Mouse (Mus musculus) frontal cortex, postnatal 36 days (tissue): Measurements from ENCODE around the gene Gm20388.

Source experiments
- DNase-seq, 2 experiments: peaks; one replicate each; pipeline ENCODE4 v3.0.0; 2022; ENCODE audit warnings: low spot score in 2 of 2

Gm20388 gene

DNA sequence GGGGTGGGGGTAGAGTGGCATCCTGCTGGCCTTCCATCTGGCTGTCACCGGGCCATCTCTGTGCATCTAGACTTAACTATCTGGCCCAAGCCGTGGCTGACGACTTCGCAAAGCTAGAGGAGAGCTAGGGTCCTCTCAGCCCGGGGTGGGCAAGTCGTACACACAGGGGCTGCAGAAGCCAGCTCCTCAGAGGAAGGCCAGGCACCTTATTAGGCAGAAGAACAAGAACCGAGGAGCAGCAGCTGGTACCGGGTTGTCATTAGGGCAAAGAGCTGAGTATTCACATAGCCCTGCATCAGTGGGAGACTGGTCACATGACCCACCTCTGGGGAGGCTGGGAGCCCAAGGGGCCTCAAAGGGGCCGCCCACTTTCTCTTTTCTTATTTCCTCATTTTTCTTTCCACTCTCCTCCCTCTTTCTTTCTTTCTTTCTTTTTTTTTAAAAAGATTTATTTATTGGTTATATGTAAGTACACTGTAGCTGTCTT is 1788.0 kb downstream of the Gm20388 start:
- no peak for DNase-seq

GRCm38 (mm10) chr8:121699936-121700335 is 1789.3 kb downstream of the Gm20388 start:
- DNase-seq: no peak

DNA sequence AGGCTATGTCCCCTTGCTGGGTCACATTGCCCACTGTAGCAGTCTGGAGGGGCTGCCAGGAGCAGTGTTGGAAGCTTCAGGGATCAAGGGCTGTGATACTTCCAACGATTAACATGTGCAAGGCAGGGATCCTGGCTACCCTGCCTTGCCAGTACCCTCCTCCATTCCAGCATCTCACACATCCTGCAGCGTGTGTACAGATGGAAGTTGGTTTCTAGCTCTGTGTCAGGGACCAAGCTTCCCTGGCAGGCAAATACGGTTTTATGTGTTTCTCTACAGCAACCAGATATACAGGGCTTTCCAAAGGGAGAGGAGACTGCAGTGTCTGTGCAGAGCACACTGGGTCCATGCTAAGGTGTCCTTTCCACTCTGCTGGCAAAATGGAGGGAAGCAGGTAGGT is 1794.5 kb downstream of the Gm20388 start:
- DNase-seq: no peak

DNA sequence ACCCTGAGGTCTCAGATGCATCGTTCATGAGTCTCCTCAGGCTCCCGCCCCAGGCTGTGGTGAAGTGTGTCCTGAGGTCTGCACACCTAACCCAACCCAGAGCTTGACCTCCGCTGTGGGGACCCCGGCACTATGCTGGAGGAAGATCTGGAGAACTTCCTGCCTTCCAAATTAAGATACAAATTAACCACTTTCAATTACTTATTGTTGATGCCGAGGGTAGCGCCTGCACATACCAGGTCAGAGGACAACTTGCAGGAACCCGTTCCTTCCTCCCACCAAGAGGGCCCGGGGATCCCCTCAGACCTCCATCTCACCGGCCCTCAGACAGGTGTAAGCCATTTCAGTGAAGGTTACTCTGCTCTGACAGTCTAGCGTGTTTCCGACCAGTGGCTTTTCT is 1796.3 kb downstream of the Gm20388 start:
- no peak for DNase-seq

DNA sequence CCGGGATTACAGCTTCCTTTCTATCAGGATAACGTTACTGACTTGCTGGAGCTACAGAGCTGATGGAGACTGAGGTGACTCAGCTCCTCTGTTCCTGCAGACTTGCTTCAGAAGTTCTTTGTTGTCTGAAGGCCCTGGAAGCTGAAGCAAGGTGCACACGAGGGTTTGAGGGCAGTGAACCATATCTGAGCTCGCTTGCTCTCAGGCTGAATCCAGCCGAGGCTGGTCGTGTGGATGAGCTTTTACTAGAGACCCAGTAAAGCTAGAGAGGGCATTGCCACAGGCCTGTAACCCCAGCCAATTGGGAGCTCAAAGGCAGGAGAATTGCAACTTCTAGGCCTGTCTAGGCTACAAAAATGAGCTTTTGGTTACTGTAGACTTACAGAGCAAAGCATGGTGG is 1797.8 kb downstream of the Gm20388 start:
- no peak for DNase-seq

- DNase-seq: no peak
These were observed 1806.9 kb downstream of the Gm20388 start for GRCm38 (mm10) chr8:121717502-121717901.

DNA sequence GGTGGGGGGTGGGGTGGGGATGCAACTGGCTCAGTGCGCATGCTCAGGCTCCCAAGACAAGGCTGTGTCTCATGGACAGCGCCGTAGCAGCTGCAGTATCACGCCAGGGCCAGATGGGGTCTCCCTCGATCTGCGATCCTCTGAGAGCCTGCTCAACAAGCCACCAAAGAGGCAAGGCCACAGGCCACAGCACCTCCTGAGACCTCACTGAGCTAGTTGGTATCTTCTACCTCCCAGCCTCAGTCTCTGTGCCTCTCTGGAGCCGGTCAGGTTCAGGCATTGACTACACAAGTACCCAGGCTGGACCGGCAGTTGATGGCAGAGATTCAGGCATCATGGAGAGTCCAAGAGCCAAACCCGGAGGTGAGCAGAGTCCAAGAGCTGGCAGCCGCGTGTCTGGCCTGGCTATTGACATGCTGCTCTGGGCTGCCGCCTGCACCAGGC is 1807.4 kb downstream of the Gm20388 start:
- peak; percentile 88 to 97 for DNase-seq

GRCm38 (mm10) chr8:121718925-121719324 is 1808.3 kb downstream of the Gm20388 start:
- DNase-seq: no peak

DNA sequence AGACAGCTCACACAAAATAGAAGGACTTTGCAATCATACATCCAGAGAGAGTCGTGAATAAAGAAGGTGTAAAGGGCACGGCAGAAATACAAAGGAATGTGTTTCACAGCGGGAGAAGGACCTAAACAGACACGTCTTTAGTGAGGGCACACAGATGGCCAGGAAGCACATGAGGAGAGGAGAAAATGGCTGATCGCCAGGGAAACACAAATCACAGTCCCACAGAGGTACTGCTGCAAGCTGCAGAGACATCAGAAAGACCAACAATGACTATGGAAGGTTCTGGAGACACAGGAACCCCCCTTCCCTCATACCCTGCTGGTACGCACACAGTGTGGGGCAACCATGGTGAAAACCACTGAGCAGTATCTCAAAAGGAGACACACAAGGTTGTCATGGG is 1810.4 kb downstream of the Gm20388 start:
- DNase-seq: no peak

DNA sequence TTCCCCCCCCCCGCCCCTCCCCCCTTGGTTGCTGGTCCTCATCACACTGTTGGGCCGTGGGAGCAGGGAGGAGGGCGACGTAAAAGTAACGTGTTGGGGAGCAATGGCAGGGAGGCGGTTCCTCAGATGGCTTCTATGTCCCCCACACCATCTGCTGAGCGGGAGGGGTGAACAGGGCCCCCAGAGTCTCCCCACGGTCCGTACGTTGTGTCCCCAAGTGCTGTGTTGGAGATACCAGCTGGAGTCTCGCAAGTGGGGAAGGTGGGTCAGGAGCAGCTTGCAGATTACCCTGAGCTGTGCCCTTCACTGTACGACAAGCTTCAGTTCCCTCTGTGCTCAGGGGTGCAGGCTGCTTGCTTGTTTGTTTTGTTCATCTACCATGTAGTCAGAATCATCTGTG is 1813.2 kb downstream of the Gm20388 start:
- DNase-seq: no peak

- no peak for DNase-seq
These were observed 1816.5 kb downstream of the Gm20388 start for GRCm38 (mm10) chr8:121727164-121727563.

- DNase-seq: no peak
These were observed 1818.7 kb downstream of the Gm20388 start, which contains the start of gene Jph3 for GRCm38 (mm10) chr8:121729323-121729722. TSS of gene Jph3 (plus strand) at chr8:121729623.

- DNase-seq: no peak
These were observed 1819.1 kb downstream of the Gm20388 start for GRCm38 (mm10) chr8:121729754-121730153.

- DNase-seq: no peak
These were observed 1819.5 kb downstream of the Gm20388 start for GRCm38 (mm10) chr8:121730170-121730569.

DNA sequence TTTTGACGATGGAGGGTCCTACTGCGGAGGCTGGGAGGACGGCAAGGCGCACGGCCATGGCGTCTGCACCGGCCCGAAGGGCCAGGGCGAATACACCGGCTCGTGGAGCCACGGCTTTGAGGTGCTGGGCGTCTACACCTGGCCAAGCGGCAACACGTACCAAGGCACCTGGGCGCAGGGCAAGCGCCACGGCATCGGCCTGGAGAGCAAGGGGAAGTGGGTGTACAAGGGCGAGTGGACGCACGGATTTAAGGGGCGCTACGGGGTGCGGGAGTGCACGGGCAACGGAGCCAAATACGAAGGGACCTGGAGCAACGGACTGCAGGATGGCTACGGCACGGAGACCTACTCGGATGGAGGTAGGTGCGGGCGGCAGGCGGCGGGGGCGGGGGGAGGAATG is 1820.0 kb downstream of the Gm20388 start:
- DNase-seq: peak; percentile 32 to 48

GRCm38 (mm10) chr8:121731060-121731459 is 1820.4 kb downstream of the Gm20388 start:
- no peak for DNase-seq

DNA sequence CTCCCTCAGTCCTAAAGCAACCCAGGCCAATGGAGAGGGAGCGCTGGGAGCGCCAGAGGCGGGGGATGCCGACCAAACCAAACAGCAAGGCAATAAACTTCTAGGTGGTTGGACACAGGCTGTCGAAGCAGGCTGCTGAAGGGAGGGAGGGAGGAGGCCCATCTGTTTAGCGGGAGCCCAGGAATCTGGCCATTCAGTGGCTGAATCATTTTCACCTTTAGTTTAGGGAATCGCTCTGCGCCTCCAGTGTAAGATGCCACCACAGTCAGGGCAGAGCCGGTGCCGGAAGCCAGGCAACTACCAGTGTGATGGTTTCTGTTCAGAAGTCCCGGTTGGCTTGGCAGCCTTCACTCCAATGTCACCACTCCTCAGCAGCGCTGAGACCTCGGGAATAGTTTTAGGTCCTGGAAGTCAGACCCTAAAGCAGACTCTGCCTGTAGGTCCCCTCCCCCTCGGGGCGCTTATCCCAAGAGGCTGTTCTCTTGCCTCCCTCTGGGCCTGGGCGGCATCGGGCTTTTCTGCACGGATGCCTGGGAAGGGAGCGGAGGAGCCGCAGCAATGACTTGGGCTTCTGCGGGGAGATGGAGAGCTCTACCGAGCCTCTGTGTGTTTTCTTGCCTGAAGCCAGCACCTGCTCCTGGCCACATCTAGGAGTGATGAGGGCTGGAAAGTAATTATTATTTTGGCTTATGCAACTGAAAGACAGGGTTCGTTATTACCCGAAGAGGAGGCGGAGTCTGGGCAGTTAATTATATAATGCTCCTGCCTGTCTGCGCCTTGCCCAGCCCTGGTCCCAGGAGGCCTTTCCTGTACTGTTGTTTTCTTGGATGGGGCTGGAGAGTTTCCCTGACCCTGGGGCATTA is 1821.1 kb downstream of the Gm20388 start:
- DNase-seq: peak; percentile 73 to 74

- no peak for DNase-seq
These were observed 1821.7 kb downstream of the Gm20388 start for GRCm38 (mm10) chr8:121732334-121732665.

DNA sequence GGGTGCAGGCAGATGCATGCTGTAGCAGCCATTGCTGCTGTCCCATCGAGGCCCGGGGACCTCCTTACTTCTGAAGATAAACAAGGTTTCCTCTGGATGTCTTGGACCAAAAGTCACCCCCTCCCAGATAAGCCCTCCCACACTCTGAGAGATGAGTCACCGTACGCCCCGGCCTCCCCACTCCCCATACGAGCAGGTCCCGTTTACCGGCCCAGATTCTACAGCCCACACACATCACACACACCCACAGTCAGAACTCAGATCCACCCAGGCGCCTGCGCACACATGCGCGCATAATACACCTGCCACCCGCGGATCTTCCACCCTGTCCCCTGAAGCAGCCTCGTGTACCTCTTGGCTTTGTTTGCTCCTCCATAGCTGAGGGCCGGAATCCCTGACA is 1823.6 kb downstream of the Gm20388 start:
- DNase-seq: peak; percentile 81 to 83

GRCm38 (mm10) chr8:121736236-121736635 is 1825.6 kb downstream of the Gm20388 start:
- DNase-seq: no peak

- peak in 1 of 2 experiments; percentile 57 for DNase-seq
These were observed 1830.1 kb downstream of the Gm20388 start for GRCm38 (mm10) chr8:121740721-121741120.

GRCm38 (mm10) chr8:121749501-121749900 is 1838.9 kb downstream of the Gm20388 start:
- DNase-seq: no peak

- no peak for DNase-seq
These were observed 1839.9 kb downstream of the Gm20388 start for GRCm38 (mm10) chr8:121750512-121750911.
